In the genomic region with DNA sequence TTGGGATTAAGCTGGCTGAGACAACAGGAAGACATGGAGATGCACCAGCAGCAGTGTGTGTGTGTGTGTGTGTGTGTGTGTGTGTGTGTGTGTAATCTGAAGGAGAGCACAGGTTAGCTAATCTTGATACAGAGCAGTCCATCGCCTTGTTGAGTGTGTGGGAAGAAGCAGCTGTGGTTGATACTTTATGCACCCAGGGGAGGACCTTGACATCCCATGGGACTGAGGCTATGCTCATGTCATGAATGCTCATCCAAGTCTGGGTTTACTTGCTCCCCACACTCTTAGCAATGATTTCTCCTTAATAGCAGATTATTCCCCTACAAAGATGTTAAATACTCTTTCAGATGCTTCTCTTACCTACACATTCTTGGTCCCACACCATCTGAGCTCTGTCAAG, we compare ENCODE assay signal across 23 mouse cellular contexts.
"Had no signal": no experiment of that assay in that cellular context is flagged by ENCODE, and none has a peak within 500 bp of the region (broad histone marks: within the 10 kb centered on the region; RNA-seq: fewer than 3 reads in every experiment).

No protein-coding gene starts in this region.

- H3K27me3 ChIP-seq: heart, embryonic 12.5 days; hindbrain, embryonic 12.5 days; kidney, embryonic 15.5 days; limb, embryonic 12.5 days had no signal

- H3K36me3 ChIP-seq: heart, embryonic 10.5 days; heart, embryonic 12.5 days; hindbrain, embryonic 12.5 days; kidney, embryonic 15.5 days; limb, embryonic 12.5 days had no signal

- H3K4me1 ChIP-seq: hindbrain, embryonic 12.5 days; limb, embryonic 10.5 days had no signal

- ATAC-seq: hindbrain, embryonic 16.5 days; intestine, embryonic 16.5 days had no signal

- H3K9me3 ChIP-seq: heart, embryonic 10.5 days; heart, embryonic 12.5 days; hindbrain, embryonic 10.5 days; hindbrain, embryonic 12.5 days; kidney, embryonic 15.5 days; limb, embryonic 10.5 days; limb, embryonic 12.5 days had no signal

- H3K4me3 ChIP-seq: gastrocnemius, adult 2 months; heart, embryonic 10.5 days; heart, embryonic 12.5 days; hindbrain, embryonic 10.5 days; hindbrain, embryonic 12.5 days; kidney, embryonic 15.5 days; limb, embryonic 10.5 days; limb, embryonic 12.5 days had no signal

- DNase-seq: gastrocnemius, adult 2 months; gastrocnemius, postnatal 10 days; gastrocnemius, postnatal 25 days; heart, adult 18-20 months; heart, postnatal 10 days; heart, postnatal 4 days; kidney, adult 11 months; kidney, adult 2 months; kidney, adult 9 months; kidney, postnatal 14 days; kidney, postnatal 36 days; layer of hippocampus, adult 9-11 months; layer of hippocampus, postnatal 36 days; liver had no signal
